Mouse (Mus musculus) limb, embryonic 13.5 days (tissue): ENCODE measurements at regions not wholly inside any gene's neighbourhood (a gene's known extent, or its start where the extent isn't known, plus 50 kb on each side); places are given as distances from the start of the nearest gene placed in this dataset.
A peak's percentile ranks its signal among the peaks of the same experiment; 100 is the strongest.

Experiments used
- ATAC-seq: fragments of 200-750 bp; cut with Nextera tagmentation; 2 replicates; pipeline ENCODE4 v1.8.0; 2017; ENCODE audit warnings: low read depth, moderate number of reproducible peaks, moderate TSS enrichment; ENCODE audit not compliant: low FRiP score
- H3K27ac ChIP-seq: fragments of 300-500 bp; sonication (generic); 2 replicates; pipeline ENCODE4 v1.5.1; 2015; ENCODE audit warnings: inconsistent platforms, mild to moderate bottlenecking, moderate library complexity
- H3K27me3 ChIP-seq: fragments of 300-500 bp; sonication (generic); 2 replicates; pipeline ENCODE4 v1.6.1; 2015; ENCODE audit warnings: mild to moderate bottlenecking, inconsistent platforms
- H3K36me3 ChIP-seq: fragments of 300-500 bp; sonication (generic); 2 replicates; pipeline ENCODE4 v1.6.1; 2015; ENCODE audit warnings: inconsistent platforms, mild to moderate bottlenecking, moderate library complexity
- H3K4me1 ChIP-seq: fragments of 300-500 bp; sonication (generic); 2 replicates; pipeline ENCODE4 v1.6.1; 2015; ENCODE audit warnings: inconsistent platforms
- H3K4me2 ChIP-seq: fragments of 300-500 bp; sonication (generic); replicated peaks from 2 replicates; pipeline ENCODE4 v1.6.1; 2015; ENCODE audit warnings: inconsistent platforms, mild to moderate bottlenecking, moderate library complexity
- H3K4me3 ChIP-seq: fragments of 300-500 bp; sonication (generic); 2 replicates; pipeline ENCODE4 v1.5.1; 2015; ENCODE audit warnings: moderate library complexity, mild to moderate bottlenecking, inconsistent platforms
- H3K9ac ChIP-seq: fragments of 300-500 bp; sonication (generic); 2 replicates; pipeline ENCODE4 v1.6.1; 2015; ENCODE audit warnings: mild to moderate bottlenecking, inconsistent platforms
- H3K9me3 ChIP-seq: fragments of 300-500 bp; sonication (generic); 2 replicates; pipeline ENCODE4 v1.6.1; 2016; ENCODE audit warnings: inconsistent platforms
- WGBS: fragments of 180-500 bp; shearing (Covaris S2); methylation state at CpG from one replicate; pipeline ENCODE4 v1.1.7; 2015; 5-methylcytosine and 5-hydroxymethylcytosine counted together

- Histone ChIP-seq H3K36me3 (no peaks in the 10 kb centered on the region), H3K27ac (no peak overlapping the region), H3K4me2 (no peak overlapping the region), H3K4me1 (no peaks in the 10 kb centered on the region), H3K27me3 (no peaks in the 10 kb centered on the region), H3K9me3 (no peaks in the 10 kb centered on the region), H3K9ac (no peak overlapping the region), H3K4me3 (no peak overlapping the region)
- ATAC-seq, result no peak
- WGBS, result 75% methylated on average over 1 of the region's 1 CpGs
Observed at GRCm38 (mm10) chr15:6014982-6015381, 284.6 kb upstream of the Dab2 start.

- Histone ChIP-seq H3K4me1 (no peaks in the 10 kb centered on the region), H3K9ac (no peak overlapping the region), H3K27ac (no peak overlapping the region), H3K27me3 (no peaks in the 10 kb centered on the region), H3K4me2 (no peak overlapping the region), H3K4me3 (no peak overlapping the region), H3K9me3 (no peaks in the 10 kb centered on the region), H3K36me3 (no peaks in the 10 kb centered on the region)
- WGBS, result 64% methylated on average over 5 of the region's 5 CpGs
- ATAC-seq, result no peak
Observed at GRCm38 (mm10) chr15:6016637-6017049, 282.9 kb upstream of the Dab2 start.

GRCm38 (mm10) chr15:6025543-6025942 lies 274.0 kb upstream of the Dab2 start:
- H3K36me3 ChIP-seq, result no peaks in the 10 kb centered on the region
- H3K27ac ChIP-seq, result no peak overlapping the region
- no peak overlapping the region for H3K4me2 ChIP-seq
- no peak overlapping the region for H3K9ac ChIP-seq
- H3K9me3 ChIP-seq, result no peaks in the 10 kb centered on the region
- H3K4me3 ChIP-seq, result no peak overlapping the region
- no peaks in the 10 kb centered on the region for H3K4me1 ChIP-seq
- no peaks in the 10 kb centered on the region for H3K27me3 ChIP-seq
- WGBS, result 18% methylated on average over 4 of the region's 4 CpGs
- no peak for ATAC-seq

GRCm38 (mm10) chr15:6029214-6029613 lies 270.4 kb upstream of the Dab2 start:
- no peak overlapping the region for H3K27ac ChIP-seq
- H3K27me3 ChIP-seq, result no peaks in the 10 kb centered on the region
- 86% methylated on average over 1 of the region's 1 CpGs for WGBS
- no peak overlapping the region for H3K4me3 ChIP-seq
- no peaks in the 10 kb centered on the region for H3K4me1 ChIP-seq
- H3K36me3 ChIP-seq, result no peaks in the 10 kb centered on the region
- no peaks in the 10 kb centered on the region for H3K9me3 ChIP-seq
- no peak overlapping the region for H3K4me2 ChIP-seq
- no peak overlapping the region for H3K9ac ChIP-seq
- ATAC-seq, result no peak

- no peak overlapping the region for H3K27ac ChIP-seq
- no peaks in the 10 kb centered on the region for H3K27me3 ChIP-seq
- H3K9me3 ChIP-seq, result no peaks in the 10 kb centered on the region
- no peaks in the 10 kb centered on the region for H3K4me1 ChIP-seq
- H3K36me3 ChIP-seq, result no peaks in the 10 kb centered on the region
- H3K4me2 ChIP-seq, result no peak overlapping the region
- no peak overlapping the region for H3K9ac ChIP-seq
- no peak overlapping the region for H3K4me3 ChIP-seq
- ATAC-seq, result no peak
- WGBS, result 68% methylated on average over 5 of the region's 5 CpGs
Observed at GRCm38 (mm10) chr15:6030396-6030795, 269.2 kb upstream of the Dab2 start.

GRCm38 (mm10) chr15:6034156-6034555 lies 265.4 kb upstream of the Dab2 start:
- Histone ChIP-seq H3K9ac (no peak overlapping the region), H3K9me3 (no peaks in the 10 kb centered on the region), H3K36me3 (no peaks in the 10 kb centered on the region), H3K4me1 (no peaks in the 10 kb centered on the region), H3K27ac (no peak overlapping the region), H3K4me2 (no peak overlapping the region), H3K27me3 (no peaks in the 10 kb centered on the region), H3K4me3 (no peak overlapping the region)
- no peak for ATAC-seq
- WGBS, result 91% methylated on average over 4 of the region's 4 CpGs

- Histone ChIP-seq H3K9me3 (no peaks in the 10 kb centered on the region), H3K9ac (no peak overlapping the region), H3K4me1 (no peaks in the 10 kb centered on the region), H3K27ac (no peak overlapping the region), H3K4me2 (no peak overlapping the region), H3K4me3 (no peak overlapping the region), H3K27me3 (no peaks in the 10 kb centered on the region), H3K36me3 (no peaks in the 10 kb centered on the region)
- ATAC-seq, result no peak
- WGBS, result 50% methylated on average over 10 of the region's 10 CpGs
Observed at GRCm38 (mm10) chr15:6044511-6045256, 254.9 kb upstream of the Dab2 start.

GRCm38 (mm10) chr15:6055703-6056102 lies 243.9 kb upstream of the Dab2 start:
- H3K9ac ChIP-seq, result no peak overlapping the region
- no peak overlapping the region for H3K27ac ChIP-seq
- ATAC-seq, result no peak
- no peaks in the 10 kb centered on the region for H3K36me3 ChIP-seq
- 76% methylated on average over 3 of the region's 3 CpGs for WGBS
- no peak overlapping the region for H3K4me2 ChIP-seq
- peaks cover 11% of the 10 kb centered on the region for H3K4me1 ChIP-seq
- H3K4me3 ChIP-seq, result no peak overlapping the region
- no peaks in the 10 kb centered on the region for H3K9me3 ChIP-seq
- H3K27me3 ChIP-seq, result no peaks in the 10 kb centered on the region

- Histone ChIP-seq H3K27ac (peak overlapping the region; percentile 6; the same call in 1 of the 2 replicates), H3K27me3 (no peaks in the 10 kb centered on the region), H3K36me3 (no peaks in the 10 kb centered on the region), H3K9ac (no peak overlapping the region), H3K4me3 (no peak overlapping the region), H3K4me2 (peak overlapping the region; percentile 25; the same call in 1 of the 2 replicates), H3K4me1 (peaks cover 11% of the 10 kb centered on the region), H3K9me3 (no peaks in the 10 kb centered on the region)
- 50% methylated on average over 11 of the region's 11 CpGs for WGBS
- ATAC-seq, result peak; percentile 80
Observed at GRCm38 (mm10) chr15:6056887-6057626, 242.5 kb upstream of the Dab2 start.

- Histone ChIP-seq H3K27me3 (no peaks in the 10 kb centered on the region), H3K4me2 (no peak overlapping the region), H3K9me3 (no peaks in the 10 kb centered on the region), H3K4me1 (peaks cover 11% of the 10 kb centered on the region), H3K4me3 (no peak overlapping the region), H3K36me3 (no peaks in the 10 kb centered on the region), H3K27ac (no peak overlapping the region), H3K9ac (no peak overlapping the region)
- 63% methylated on average over 2 of the region's 2 CpGs for WGBS
- no peak for ATAC-seq
Observed at GRCm38 (mm10) chr15:6059361-6059760, 240.2 kb upstream of the Dab2 start.

- H3K9me3 ChIP-seq, result no peaks in the 10 kb centered on the region
- H3K9ac ChIP-seq, result no peak overlapping the region
- H3K27me3 ChIP-seq, result no peaks in the 10 kb centered on the region
- H3K4me1 ChIP-seq, result peaks cover 11% of the 10 kb centered on the region
- H3K4me3 ChIP-seq, result no peak overlapping the region
- no peak for ATAC-seq
- no peaks in the 10 kb centered on the region for H3K36me3 ChIP-seq
- H3K27ac ChIP-seq, result no peak overlapping the region
- 80% methylated on average over 5 of the region's 5 CpGs for WGBS
- H3K4me2 ChIP-seq, result no peak overlapping the region
Observed at GRCm38 (mm10) chr15:6059790-6060189, 239.8 kb upstream of the Dab2 start.

- Histone ChIP-seq H3K27me3 (no peaks in the 10 kb centered on the region), H3K36me3 (no peaks in the 10 kb centered on the region), H3K4me3 (no peak overlapping the region), H3K9me3 (no peaks in the 10 kb centered on the region), H3K9ac (no peak overlapping the region), H3K27ac (no peak overlapping the region), H3K4me2 (no peak overlapping the region), H3K4me1 (peaks cover 11% of the 10 kb centered on the region)
- ATAC-seq, result no peak
- WGBS, result 97% methylated on average over 1 of the region's 1 CpGs
Observed at GRCm38 (mm10) chr15:6060649-6061048, 238.9 kb upstream of the Dab2 start.
